Mouse (Mus musculus) C2C12 (cell line): ENCODE results near the gene Ankrd39. TPM values are rescaled to one million over a fixed set of nuclear protein-coding genes. Genes with fewer than 3 reads are reported as not detected.

Experiments
- H3K27me3 ChIP-seq: one replicate; pipeline ENCODE4 v1.6.1; 2011; ENCODE audit not compliant: control insufficient read depth, insufficient read depth, insufficient read length
- H3K36me3 ChIP-seq: one replicate; pipeline ENCODE4 v1.6.1; 2011; ENCODE audit not compliant: control insufficient read depth, insufficient read depth
- H3K4me3 ChIP-seq: one replicate; pipeline ENCODE4 v1.5.1; 2011; ENCODE audit warnings: mild to moderate bottlenecking, control low read depth; ENCODE audit not compliant: poor library complexity, insufficient read depth, severe bottlenecking
- H3K79me2 ChIP-seq: one replicate; pipeline ENCODE4 v1.6.1; 2011; ENCODE audit not compliant: control insufficient read depth, insufficient read depth
- H3K79me3 ChIP-seq: one replicate; pipeline ENCODE4 v1.6.1; 2011; ENCODE audit warnings: low read depth, control low read depth
- H3ac ChIP-seq: one replicate; pipeline ENCODE3; 2011; ENCODE audit warnings: low read depth; ENCODE audit not compliant: control insufficient read depth, insufficient read length
- CEBPB ChIP-seq: IDR thresholded peaks from one replicate; pipeline ENCODE4 v1.6.1; 2011; ENCODE audit warnings: low read depth, mild to moderate bottlenecking, control low read depth, moderate library complexity
- CTCF ChIP-seq: IDR thresholded peaks from one replicate; pipeline ENCODE4 v1.5.1; 2011; ENCODE audit not compliant: control insufficient read depth, insufficient read depth, insufficient read length
- FOSL1 ChIP-seq: IDR thresholded peaks from one replicate; pipeline ENCODE4 v1.8.0; 2011; ENCODE audit warnings: mild to moderate bottlenecking, low read length; ENCODE audit not compliant: poor library complexity, insufficient read depth, severe bottlenecking
- MAX ChIP-seq: IDR thresholded peaks from one replicate; pipeline ENCODE4 v1.6.1; 2011; ENCODE audit warnings: mild to moderate bottlenecking, control low read depth
- MYOD1 ChIP-seq: IDR thresholded peaks from one replicate; pipeline ENCODE4 v1.6.1; 2011; ENCODE audit warnings: low read depth; ENCODE audit not compliant: control insufficient read depth, insufficient read length
- MYOG ChIP-seq: IDR thresholded peaks from one replicate; pipeline ENCODE4 v1.6.1; 2011; ENCODE audit not compliant: control insufficient read depth, insufficient read length; ENCODE audit errors: extremely low read depth
- USF1 ChIP-seq: IDR thresholded peaks from one replicate; pipeline ENCODE4 v1.6.1; 2011; ENCODE audit warnings: low read depth, mild to moderate bottlenecking, control low read depth, moderate library complexity
- microRNA-seq: library from miRNA; unstranded; fragments of <30 nt; microRNA quantifications from one replicate; pipeline ENCODE4, GENCODE M21; 2019; ENCODE audit warnings: borderline microRNAs expressed
- polyA plus RNA-seq: library from polyadenylated mRNA; unstranded; fragments of >200 nt; fragmentation: generic; extraction: Trizol; gene quantifications from one replicate; pipeline ENCODE4 v1.2.1, GENCODE M21; 2012; ENCODE audit warnings: missing spikeins

Gene Ankrd39
- polyA plus RNA-seq, 1 experiment = 7.8 TPM

DNA sequence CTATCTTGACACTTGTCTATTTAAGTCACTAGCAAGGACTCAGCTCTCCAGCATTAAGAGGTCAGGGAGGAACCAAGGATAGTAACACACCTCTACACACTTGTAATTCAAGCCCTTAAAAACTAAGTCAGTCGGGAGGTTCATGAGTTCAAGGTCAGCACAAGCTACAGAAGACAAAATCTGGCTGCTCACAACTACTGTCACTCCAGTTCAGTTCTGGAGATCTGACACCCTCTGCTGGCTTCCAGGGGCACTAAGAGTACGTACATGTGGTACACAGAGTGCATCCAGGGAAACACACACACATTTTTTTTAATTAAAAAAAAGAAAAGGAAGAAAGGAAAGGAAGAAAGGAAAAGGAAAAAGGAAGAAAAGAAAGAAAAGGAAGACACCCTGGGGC is 50.5 kb downstream of the Ankrd39 start:
- TF ChIP-seq CTCF (peak; percentile 4), FOSL1 (no peak)

DNA sequence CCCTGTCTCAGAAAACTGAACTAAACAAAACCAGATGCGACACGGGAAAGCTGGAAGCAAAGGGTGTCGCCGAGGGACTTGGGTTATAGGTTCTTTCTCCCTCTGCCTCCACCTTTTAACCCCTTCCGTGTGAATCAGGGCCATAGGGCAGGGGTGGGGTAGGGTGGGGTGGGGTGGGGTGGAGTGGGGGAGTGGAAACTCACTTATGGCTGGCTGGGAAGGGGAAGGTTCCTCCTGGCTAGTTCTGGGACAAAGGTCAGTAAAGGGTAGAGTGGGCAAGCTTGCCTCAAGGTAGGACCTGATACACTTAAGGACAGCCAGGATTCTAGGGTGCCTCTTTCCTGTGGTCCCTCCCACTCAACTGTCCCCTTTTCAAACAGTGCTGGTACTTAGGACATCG is 53.9 kb downstream of the Ankrd39 start:
- no peaks in the 10 kb centered on the region for H3K79me3 ChIP-seq
- H3K36me3 ChIP-seq = no peaks in the 10 kb centered on the region
- no peak overlapping the region for H3ac ChIP-seq
- TF ChIP-seq MYOD1 (no peak), FOSL1 (no peak), CTCF (no peak), MAX (no peak), CEBPB (no peak), USF1 (no peak), MYOG (no peak)
- H3K27me3 ChIP-seq = no peaks in the 10 kb centered on the region
- peaks cover 25% of the 10 kb centered on the region for H3K79me2 ChIP-seq
- H3K4me3 ChIP-seq = no peak overlapping the region

More for the DNA sequence above, 50.5 kb downstream of the Ankrd39 start:
- peaks cover 4% of the 10 kb centered on the region for H3K36me3 ChIP-seq
- H3ac ChIP-seq = no peak overlapping the region
- no peaks in the 10 kb centered on the region for H3K27me3 ChIP-seq
- no peak overlapping the region for H3K4me3 ChIP-seq
- H3K79me3 ChIP-seq = no peaks in the 10 kb centered on the region
- peaks cover 22% of the 10 kb centered on the region for H3K79me2 ChIP-seq

DNA sequence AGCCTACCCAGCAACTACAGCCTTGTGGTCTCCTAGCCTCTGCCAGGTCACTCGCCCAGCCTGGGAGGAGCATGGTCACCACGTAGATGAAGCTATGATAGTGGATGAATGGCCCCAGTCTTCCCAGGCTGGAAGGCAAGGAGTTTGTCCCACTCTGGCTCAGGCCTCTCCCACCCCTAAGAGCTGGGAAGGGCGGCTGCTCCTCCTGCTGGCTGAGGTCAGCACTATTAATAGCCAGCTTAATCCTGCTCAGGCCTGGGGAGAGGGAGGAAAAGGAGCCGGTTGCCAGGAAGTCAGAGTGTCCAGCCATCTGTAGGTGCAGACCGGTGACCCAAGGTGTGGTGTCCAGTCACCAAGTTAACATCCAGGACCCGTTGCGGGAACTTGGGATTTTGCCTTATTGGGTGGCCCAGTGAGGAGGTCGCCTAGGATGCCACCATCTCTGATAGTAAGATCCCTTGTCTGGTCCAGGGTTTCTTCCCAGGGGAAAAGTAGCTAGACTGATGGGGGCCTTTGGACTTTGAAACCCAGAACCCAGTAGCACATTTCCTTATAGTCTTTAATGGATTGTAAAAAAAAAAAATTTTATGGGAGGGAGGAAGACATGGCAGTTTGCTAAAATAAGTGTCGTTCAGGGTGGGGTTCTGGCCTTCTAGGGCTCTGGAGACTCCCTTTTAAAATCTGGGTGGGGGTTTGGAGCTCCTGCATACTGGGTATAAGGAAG is 54.7 kb downstream of the Ankrd39 start:
- TF ChIP-seq CTCF = peak; percentile 5
- TF ChIP-seq MAX = no peak
- no peaks in the 10 kb centered on the region for H3K27me3 ChIP-seq
- H3K4me3 ChIP-seq = no peak overlapping the region
- H3K79me3 ChIP-seq = no peaks in the 10 kb centered on the region
- no peak overlapping the region for H3ac ChIP-seq
- H3K36me3 ChIP-seq = no peaks in the 10 kb centered on the region
- peaks cover 27% of the 10 kb centered on the region for H3K79me2 ChIP-seq

DNA sequence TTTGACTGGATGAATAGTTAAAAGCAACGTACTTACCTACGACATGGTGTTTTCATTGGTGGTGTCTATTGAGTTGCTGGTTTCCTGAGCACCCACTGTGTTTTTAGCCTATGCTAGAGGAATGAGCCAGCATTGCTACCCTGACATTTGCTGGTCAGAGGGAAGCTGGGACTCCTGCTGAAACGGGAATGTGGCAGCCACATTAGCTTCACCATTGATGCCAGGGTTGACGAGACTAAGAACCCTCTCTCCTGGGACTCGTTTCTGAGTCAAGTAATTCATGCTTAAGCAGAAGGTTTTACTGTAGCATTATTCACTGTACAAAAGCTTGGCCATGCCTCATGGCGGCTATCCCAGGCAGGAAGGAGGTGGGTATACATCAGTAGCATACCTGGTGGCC is 57.6 kb downstream of the Ankrd39 start:
- no peaks in the 10 kb centered on the region for H3K79me3 ChIP-seq
- H3K4me3 ChIP-seq = no peak overlapping the region
- no peaks in the 10 kb centered on the region for H3K36me3 ChIP-seq
- no peaks in the 10 kb centered on the region for H3K27me3 ChIP-seq
- TF ChIP-seq MYOG (no peak), USF1 (no peak), CTCF (no peak), MAX (no peak), CEBPB (no peak), FOSL1 (no peak), MYOD1 (no peak)
- H3ac ChIP-seq = no peak overlapping the region
- peaks cover 20% of the 10 kb centered on the region for H3K79me2 ChIP-seq

Small RNA genes within 50 kb of the gene (microRNA-seq; reads per million reads assigned to microRNA genes)
- not detected for gene Gm47280

Other genes with a start within 250 kb of the Ankrd39 start
- 25.6 TPM for gene Arid5a, start 239.7 kb downstream of the Ankrd39 start, polyA plus RNA-seq
- gene Kansl3, start 178.3 kb downstream of the Ankrd39 start, polyA plus RNA-seq = 23.6 TPM
- gene Fer1l5, start 175.2 kb downstream of the Ankrd39 start, polyA plus RNA-seq = 0.14 TPM
- gene Lman2l, start 102.2 kb downstream of the Ankrd39 start, polyA plus RNA-seq = 14.3 TPM
- 6.2 TPM for gene Cnnm4, start 75.8 kb downstream of the Ankrd39 start, polyA plus RNA-seq
- gene Cnnm3, start 35.6 kb downstream of the Ankrd39 start, polyA plus RNA-seq = 6.5 TPM
- 1.1 TPM for gene Ankrd23, start 10.6 kb downstream of the Ankrd39 start, polyA plus RNA-seq
- gene Gm42417, start 8.0 kb downstream of the Ankrd39 start, polyA plus RNA-seq = 0.05 TPM
- gene Sema4c, start 10.9 kb upstream of the Ankrd39 start, polyA plus RNA-seq = 16.6 TPM
- gene Fam178b, start 135.7 kb upstream of the Ankrd39 start, polyA plus RNA-seq = 0.08 TPM
- 734 TPM for gene Cox5b, start 144.0 kb upstream of the Ankrd39 start, polyA plus RNA-seq
- 0.02 TPM for gene 4933424G06Rik, start 162.7 kb upstream of the Ankrd39 start, polyA plus RNA-seq
- gene Actr1b, start 167.0 kb upstream of the Ankrd39 start, polyA plus RNA-seq = 106 TPM
- gene Zap70, start 214.4 kb upstream of the Ankrd39 start, polyA plus RNA-seq = not detected